Mouse (Mus musculus) liver, adult 2 months (tissue): ENCODE measurements around the gene Kat8. TPM values are rescaled to one million over a fixed set of nuclear protein-coding genes. Genes with fewer than 3 reads are reported as not detected.

ENCODE experiments used
- DNase-seq: peaks from one replicate; pipeline ENCODE4 v3.0.0-alpha.2; 2011; ENCODE audit warnings: low read depth, low spot score; ENCODE audit errors: extremely low read depth
- H3K27ac ChIP-seq: fragments of 200-500 bp; replicated peaks from 2 replicates; pipeline ENCODE4 v1.5.1; 2012; ENCODE audit warnings: low read depth, mild to moderate bottlenecking, control low read depth, inconsistent platforms, low read length; ENCODE audit not compliant: insufficient read depth
- H3K27me3 ChIP-seq: fragments of 200-500 bp; 2 replicates; pipeline ENCODE4 v1.6.1; 2012; ENCODE audit warnings: mild to moderate bottlenecking, moderate library complexity, low read length, inconsistent platforms; ENCODE audit not compliant: control insufficient read depth, insufficient read depth
- H3K36me3 ChIP-seq: fragments of 200-500 bp; 2 replicates; pipeline ENCODE4 v1.6.1; 2012; ENCODE audit warnings: low read length, inconsistent platforms; ENCODE audit not compliant: control insufficient read depth, insufficient read depth
- H3K4me1 ChIP-seq: fragments of 200-500 bp; 2 replicates; pipeline ENCODE4 v1.6.1; 2011; ENCODE audit warnings: low read length; ENCODE audit not compliant: control insufficient read depth, insufficient read depth
- H3K4me3 ChIP-seq: fragments of 200-500 bp; 2 replicates; pipeline ENCODE4 v1.5.1; 2011; ENCODE audit warnings: low read depth, mild to moderate bottlenecking, control low read depth, low read length, moderate library complexity; ENCODE audit not compliant: insufficient read depth
- H3K79me2 ChIP-seq: fragments of 200-500 bp; 2 replicates; pipeline ENCODE4 v1.6.1; 2012; ENCODE audit warnings: inconsistent platforms, mild to moderate bottlenecking, low read length, moderate library complexity; ENCODE audit not compliant: control insufficient read depth, insufficient read depth
- H3K9ac ChIP-seq: fragments of 200-500 bp; 2 replicates; pipeline ENCODE4 v1.6.1; 2012; ENCODE audit warnings: low read depth, mild to moderate bottlenecking, control low read depth, inconsistent platforms, low read length
- CTCF ChIP-seq: fragments of 200-500 bp; IDR thresholded peaks from 2 replicates; pipeline ENCODE4 v1.5.1; 2011; ENCODE audit warnings: low read depth, low read length, control low read depth
- POLR2A ChIP-seq: fragments of 200-500 bp; IDR thresholded peaks from 2 replicates; pipeline ENCODE4 v1.6.1; 2011; ENCODE audit warnings: low read length, control low read depth; ENCODE audit not compliant: insufficient read depth; ENCODE audit errors: extremely low read depth
- WGBS: fragments of 180-500 bp; shearing (Covaris S2); methylation state at CpG from one replicate; pipeline ENCODE4 v1.1.7; 2018; 5-methylcytosine and 5-hydroxymethylcytosine counted together
- polyA plus RNA-seq: library from polyadenylated mRNA; depleted of rRNA; stranded (reverse); fragments of >200 nt; gene quantifications from 2 replicates; pipeline ENCODE4 v1.2.3, GENCODE M21; 2012; rRNA removed
- total RNA-seq: library from RNA; depleted of rRNA; stranded (reverse); fragments of >200 nt; gene quantifications from 2 replicates; pipeline ENCODE4 v1.2.3, GENCODE M21; 2014; rRNA removed

The Kat8 gene
- total RNA-seq (15.8 and 18.3 TPM in 2 replicates), polyA plus RNA-seq (11.5 and 12.6 TPM in 2 replicates)

DNA sequence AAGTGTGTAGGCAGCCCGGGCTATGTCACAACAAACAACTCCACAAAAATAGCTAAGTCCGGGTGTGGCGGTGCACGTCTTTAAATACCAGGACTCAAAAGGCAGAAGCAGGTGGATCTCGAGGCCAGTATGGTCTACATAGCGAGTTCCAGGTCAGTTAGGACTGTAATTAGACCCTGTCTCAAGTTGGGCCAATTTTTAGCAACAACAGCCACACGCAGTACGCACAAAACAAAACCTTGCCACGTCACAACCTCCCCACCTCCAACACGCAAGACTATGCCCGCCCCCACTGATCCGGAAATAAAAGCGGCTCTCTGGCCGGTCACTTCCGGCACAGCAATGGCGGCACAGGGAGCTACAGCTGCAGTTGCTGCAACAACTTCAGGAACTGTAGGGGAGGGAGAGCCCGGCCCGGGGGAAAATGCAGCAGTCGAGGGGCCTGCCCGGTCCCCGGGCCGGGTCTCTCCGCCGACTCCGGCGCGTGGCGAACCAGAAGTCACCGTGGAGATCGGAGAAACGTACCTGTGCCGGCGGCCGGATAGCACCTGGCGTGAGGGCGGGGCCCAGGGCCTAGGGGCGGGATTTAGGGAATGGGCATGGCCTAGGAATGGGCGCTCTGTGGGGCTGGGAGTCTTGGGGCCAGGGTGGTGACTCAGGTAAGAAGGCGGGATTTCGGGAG, at the start of gene Kat8:
Gene Kat8 (plus strand): TSS at position 327 of the 682 bp plus-strand sequence.
- Histone ChIP-seq H3K4me1 (peaks cover 11% of the 10 kb centered on the region), H3K27me3 (no peaks in the 10 kb centered on the region), H3K36me3 (peaks cover 16% of the 10 kb centered on the region), H3K27ac (peak within 1 kb of the TSS; percentile 98), H3K79me2 (peaks cover 5% of the 10 kb centered on the region; the same call in 1 of the 2 replicates), H3K4me3 (peak within 1 kb of the TSS; percentile 94), H3K9ac (peak within 1 kb of the TSS; percentile 92)
- TF ChIP-seq POLR2A (peak; percentile 78; the same call in 1 of the 2 replicates), CTCF (no peak)
- under 1% methylated on average over 40 of the region's 40 CpGs for WGBS
- DNase-seq, result peak; percentile 89

DNA sequence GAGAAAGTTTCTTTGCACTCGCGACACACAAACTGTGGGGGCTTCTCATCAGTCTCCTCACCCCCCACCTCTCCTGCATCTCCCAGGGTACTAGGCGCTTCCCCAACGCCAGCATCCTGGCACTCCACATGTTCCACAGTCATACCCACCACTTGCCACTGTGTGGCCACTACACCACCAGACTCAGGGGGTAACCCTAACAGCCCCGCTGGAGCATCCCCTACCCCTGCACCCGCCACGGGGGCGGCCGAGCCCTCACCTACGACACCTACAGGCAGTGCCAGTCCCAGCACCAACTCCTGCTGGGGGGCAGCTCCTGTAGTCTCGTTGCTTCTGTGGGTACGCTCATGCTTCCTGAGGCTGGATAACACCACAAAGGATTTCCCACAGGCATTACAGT, 45.9 kb upstream of the Kat8 start:
- no peak overlapping the region for H3K27ac ChIP-seq
- H3K36me3 ChIP-seq, result peaks cover 5% of the 10 kb centered on the region; the same call in 1 of the 2 replicates
- DNase-seq, result no peak
- 94% methylated on average over 12 of the region's 12 CpGs for WGBS
- H3K79me2 ChIP-seq, result no peaks in the 10 kb centered on the region
- TF ChIP-seq POLR2A (no peak), CTCF (no peak)
- H3K4me3 ChIP-seq, result no peak overlapping the region
- no peak overlapping the region for H3K9ac ChIP-seq
- H3K27me3 ChIP-seq, result no peaks in the 10 kb centered on the region
- no peaks in the 10 kb centered on the region for H3K4me1 ChIP-seq

DNA sequence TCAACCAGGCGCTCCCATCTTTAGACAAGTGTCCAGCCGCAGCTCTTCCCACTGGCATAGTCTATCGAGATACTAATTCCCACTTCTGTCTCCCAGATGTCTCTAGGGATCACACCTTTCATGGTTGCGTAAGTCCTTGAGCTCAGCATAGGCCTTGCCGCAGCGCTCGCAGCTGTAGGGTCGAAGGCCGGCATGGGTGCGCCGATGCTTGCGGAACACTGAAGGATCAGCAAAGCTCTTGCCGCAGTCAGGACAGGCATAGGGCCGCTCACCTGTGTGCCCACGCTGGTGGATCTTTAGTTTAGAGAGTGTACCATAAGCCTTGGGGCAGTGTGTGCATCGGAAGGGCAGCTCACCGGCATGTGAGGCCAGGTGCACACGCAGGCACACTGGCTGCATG, 44.7 kb upstream of the Kat8 start:
- no peak for DNase-seq
- peaks cover 5% of the 10 kb centered on the region; the same call in 1 of the 2 replicates for H3K36me3 ChIP-seq
- TF ChIP-seq CTCF (no peak), POLR2A (no peak)
- no peak overlapping the region for H3K9ac ChIP-seq
- no peak overlapping the region for H3K4me3 ChIP-seq
- H3K4me1 ChIP-seq, result no peaks in the 10 kb centered on the region
- H3K79me2 ChIP-seq, result no peaks in the 10 kb centered on the region
- WGBS, result 95% methylated on average over 18 of the region's 18 CpGs
- H3K27ac ChIP-seq, result no peak overlapping the region
- no peaks in the 10 kb centered on the region for H3K27me3 ChIP-seq

DNA sequence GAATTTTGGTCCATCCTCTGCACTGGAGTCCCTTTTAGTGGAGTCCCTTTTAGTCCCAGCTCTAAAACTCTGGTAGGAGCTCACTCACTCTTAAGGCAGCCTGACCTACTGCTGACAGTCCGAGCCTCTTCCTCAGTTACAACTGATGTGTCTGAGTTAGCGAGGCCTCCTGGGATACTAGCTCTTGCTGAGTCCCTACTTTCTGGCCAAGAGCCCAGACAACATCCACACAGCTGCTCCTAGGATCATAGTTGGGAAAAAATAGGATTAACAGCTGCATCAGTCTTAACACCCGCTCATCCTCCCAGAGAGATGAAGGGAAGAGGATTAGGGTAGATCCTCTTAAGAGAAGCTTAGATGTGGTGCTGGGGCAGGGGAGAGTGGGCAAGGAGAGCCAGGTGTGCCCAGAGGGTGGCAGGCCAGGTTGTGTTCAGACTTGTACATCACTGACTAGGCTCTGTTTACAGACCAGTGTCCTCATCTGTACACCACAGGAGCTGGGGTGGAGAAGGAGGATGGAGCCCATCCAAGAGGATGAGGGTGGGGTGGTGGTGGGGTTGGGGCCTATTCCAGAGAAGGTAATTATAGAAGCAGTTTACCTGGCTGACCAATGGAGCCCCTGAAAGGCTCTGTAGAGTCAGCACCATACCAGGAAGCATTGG, 43.0 kb upstream of the Kat8 start:
- 86% methylated on average over 3 of the region's 3 CpGs for WGBS
- no peak overlapping the region for H3K27ac ChIP-seq
- DNase-seq, result no peak
- no peaks in the 10 kb centered on the region for H3K27me3 ChIP-seq
- H3K4me1 ChIP-seq, result no peaks in the 10 kb centered on the region
- H3K36me3 ChIP-seq, result peaks cover 5% of the 10 kb centered on the region; the same call in 1 of the 2 replicates
- H3K9ac ChIP-seq, result no peak overlapping the region
- no peaks in the 10 kb centered on the region for H3K79me2 ChIP-seq
- TF ChIP-seq POLR2A (no peak), CTCF (no peak)
- no peak overlapping the region for H3K4me3 ChIP-seq

DNA sequence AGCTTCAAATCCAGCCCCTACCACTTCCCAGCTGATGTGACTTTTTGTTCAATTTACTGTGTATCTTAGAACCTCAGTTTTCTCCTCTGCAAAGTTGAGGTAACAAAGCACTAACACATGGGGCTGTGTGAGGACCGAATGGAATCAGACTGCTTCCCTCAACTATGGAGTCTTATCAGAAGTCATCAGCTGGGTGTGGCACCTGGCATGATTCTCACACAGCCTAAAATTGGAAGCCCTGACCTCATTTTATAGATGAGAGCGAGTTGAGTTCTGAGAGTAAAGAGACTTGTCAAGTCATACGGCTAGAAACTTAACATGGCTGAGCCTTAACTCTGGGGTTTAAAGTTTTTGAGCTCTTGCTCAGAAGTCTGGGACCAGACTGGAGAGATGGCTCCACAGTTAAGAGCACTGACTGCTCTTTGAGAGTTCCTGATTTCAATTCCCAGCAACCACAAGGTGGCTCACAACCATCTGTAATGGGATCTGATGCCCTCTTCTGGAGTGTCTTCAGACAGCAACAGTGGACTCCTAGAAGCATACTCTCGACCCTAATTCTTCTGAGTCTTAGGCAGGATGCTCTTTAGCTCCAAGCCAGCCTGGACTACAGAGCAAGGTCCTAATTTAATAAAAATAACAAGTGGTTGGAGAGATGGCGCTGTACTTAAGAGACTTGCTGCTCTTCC, 42.0 kb upstream of the Kat8 start:
- Histone ChIP-seq H3K27me3 (no peaks in the 10 kb centered on the region), H3K79me2 (no peaks in the 10 kb centered on the region), H3K9ac (no peak overlapping the region), H3K4me1 (peaks cover 4% of the 10 kb centered on the region), H3K4me3 (no peak overlapping the region), H3K27ac (no peak overlapping the region), H3K36me3 (peaks cover 5% of the 10 kb centered on the region; the same call in 1 of the 2 replicates)
- no peak for TF ChIP-seq POLR2A
- TF ChIP-seq CTCF, result no peak
- WGBS, result 92% methylated on average over 5 of the region's 5 CpGs
- DNase-seq, result no peak
